Mouse (Mus musculus): ENCODE measurements around the gene Fbxo39.
"Not testable (repeated sequence)": the region's sequence is repeated elsewhere in the genome, so short reads cannot be mapped to it uniquely, and the experiment has no call there.

Gene Fbxo39

DNA sequence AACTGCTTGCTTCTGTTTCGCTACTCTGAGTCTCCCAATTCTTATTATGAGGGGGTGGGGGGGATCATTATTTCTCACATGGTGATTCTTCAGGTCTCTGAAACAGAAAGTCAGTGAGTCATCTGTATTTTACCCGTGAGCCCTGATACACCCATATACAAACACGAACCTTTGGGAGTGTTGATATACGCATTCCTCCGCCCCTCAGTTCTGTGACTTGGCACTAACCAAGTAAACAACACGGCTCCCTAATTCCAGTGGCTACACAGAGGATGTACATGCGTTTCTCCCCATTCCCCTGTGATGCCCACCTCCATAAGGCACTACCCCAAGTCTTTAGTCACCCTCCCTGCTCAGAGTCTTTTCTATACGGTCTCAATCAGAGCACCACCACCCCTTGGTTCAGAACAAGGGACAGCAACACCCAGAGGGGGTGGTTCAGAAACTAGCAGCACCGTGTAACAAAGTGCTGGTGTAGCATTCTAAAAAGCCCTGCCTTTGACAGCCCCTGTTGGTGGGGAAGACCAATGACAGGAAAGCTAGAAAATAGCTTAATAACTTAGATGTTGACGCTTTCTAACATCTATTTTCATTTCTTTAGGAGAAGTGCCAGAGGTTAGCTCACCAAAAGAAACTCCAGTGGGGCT lies 2.8 kb upstream of the Fbxo39 start:
- no peak for DNase-seq (ENCODE audit: low spot score in 2 of 2)

DNA sequence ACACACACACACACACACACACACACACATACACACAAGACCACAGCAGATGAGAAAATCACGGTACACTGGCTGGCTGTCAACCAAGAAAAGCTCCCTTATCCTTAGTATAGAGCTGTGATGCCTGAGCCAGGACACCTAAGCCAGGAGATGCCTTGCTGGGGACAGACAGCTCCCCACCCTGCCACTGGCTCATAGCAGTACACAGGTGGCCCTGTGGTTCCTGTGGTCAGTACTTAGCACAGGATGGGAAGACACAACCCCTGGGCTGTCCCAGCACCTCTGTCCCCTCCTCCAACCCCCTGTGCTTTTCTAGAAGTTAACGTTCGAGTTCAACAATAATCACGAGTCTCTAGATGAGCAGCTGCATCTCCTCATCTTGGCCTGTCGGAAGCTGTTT lies 3.8 kb downstream of the Fbxo39 start:
- no peak for DNase-seq (ENCODE audit: low spot score in 2 of 2)

DNA sequence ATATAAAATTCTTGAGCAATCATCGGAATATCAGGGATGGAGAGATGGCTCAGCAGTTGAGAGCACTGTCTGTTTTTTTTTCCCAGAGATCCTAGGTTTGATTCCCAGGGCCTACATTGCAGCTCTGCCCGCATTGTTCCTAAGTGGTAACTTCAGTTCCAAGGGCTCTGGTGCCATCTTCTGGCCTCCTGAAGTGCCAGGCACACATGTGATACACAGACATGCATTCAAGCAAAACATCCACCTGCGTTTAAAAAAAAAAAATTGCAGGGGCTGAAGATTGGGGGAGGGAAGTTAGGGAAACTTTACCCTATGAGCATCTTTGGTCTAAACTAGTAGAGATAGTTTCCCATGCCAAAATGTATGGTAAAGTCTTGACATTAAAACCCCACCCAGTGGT lies 10.2 kb downstream of the Fbxo39 start:
- no peak for DNase-seq (ENCODE audit: low spot score in 2 of 2)

DNA sequence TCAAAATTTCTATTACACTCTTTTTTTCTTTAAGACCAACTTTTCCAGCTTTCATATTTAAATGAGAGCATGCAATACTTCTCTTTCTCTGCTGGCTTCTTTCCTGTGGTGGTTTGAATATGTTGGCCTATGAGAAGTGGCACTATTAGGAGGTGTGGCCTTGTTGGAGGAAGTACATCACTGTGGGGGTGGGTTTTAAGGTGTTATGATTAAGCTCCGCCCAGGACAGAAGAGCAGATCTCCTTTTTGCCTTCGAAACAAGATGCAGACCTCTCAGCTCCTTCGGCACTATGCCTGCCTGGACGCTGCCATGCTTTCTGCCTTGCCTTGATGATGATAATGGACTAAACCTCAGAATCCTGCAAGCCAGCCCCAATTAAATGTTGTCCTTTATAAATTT lies 11.5 kb downstream of the Fbxo39 start:
- no peak for DNase-seq (ENCODE audit: low spot score in 2 of 2)

DNA sequence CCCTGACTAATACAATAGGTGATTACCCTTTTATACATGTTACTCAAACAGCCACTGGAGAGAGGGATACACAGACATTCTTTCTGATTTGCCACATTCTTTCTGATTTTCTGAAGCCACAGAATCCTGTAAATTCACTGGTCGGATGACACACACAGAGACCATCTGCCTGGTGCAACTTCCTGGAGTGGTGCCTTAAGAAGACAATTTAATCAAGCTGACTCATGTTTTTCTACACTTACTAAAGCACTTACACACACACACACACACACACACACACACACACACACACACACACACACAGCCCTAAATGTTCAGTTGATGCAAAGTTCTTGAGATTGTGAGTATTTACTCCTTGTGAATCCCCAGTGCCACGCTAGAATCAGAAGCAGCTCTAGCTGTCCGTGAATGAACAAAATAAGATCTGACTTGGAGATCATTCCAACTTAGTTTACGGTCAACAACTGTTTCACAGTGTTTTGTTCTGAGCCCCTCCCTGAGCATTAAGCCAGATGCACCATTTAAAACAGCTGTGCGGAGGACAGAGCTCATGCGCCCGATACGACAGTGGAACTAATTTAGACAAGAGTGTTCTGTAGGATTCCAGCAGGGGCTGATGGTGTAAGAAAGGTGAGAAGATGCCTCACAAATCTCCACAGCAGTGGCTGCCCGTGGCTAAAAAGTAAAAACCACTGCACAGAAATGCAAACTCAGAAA lies 18.9 kb downstream of the Fbxo39 start:
- DNase-seq (ENCODE audit: low spot score in 2 of 2): peak; percentile 59 to 70

DNA sequence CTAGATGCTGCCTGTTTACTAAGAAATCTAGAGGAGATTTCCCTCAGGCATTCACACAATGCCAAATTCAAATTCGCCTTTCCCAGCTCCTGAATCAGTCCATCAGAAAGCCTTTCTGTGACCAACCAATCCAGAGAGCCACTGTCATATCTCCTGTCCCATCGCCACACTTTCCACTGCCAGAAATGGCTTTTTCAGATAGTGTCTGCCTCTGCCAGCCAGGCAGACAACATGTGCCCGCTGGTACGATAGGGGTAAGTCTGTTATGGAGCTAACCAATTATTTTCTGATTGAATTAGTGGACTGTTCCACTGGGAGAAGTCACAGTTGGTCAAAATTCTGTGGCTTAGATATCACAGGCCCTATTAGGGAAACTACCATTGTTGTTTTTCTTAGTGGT lies 20.4 kb downstream of the Fbxo39 start:
- no peak for DNase-seq (ENCODE audit: low spot score in 2 of 2)

DNA sequence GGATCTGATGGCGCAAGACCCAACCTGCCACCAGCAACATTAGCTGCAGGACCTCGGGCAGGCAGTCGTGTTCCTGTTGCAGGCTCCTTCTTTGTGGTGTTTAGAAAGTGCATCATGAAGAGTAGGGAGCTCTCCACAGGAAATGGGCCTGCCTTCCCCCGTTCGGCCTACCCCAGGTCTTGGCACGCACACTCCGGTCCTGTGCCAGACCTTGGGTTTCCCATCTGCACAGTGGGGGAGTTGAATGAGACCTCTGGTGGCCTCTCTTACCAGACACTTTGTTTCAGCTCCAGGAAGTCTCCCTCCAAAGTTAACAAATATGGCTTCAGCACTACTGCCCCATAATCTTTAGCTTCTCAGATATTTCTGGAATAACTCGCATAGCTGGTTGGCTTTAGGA lies 22.5 kb downstream of the Fbxo39 start:
- DNase-seq (ENCODE audit: low spot score in 2 of 2): no peak

DNA sequence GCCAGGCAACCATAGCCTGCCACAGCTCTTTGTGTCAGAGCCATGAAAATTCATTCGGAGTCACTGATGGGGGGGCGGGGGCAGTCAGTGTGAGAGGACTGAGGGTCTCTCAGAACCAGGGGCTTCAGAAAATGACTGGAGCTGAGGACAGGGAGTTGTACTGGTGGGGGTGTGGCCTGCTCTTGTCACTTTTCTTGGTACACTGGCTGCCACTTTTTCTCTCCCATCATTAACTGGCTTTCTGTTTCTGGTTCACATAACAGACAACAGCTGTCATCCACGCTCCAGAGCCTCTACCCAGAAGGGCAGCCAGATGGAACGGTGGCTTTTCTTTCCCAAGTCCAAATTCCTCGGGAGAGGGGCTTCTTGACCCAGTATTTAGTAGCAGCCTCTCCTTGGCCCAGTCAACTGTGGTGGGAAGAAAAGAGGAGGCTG lies 24.2 kb downstream of the Fbxo39 start:
- DNase-seq (ENCODE audit: low spot score in 2 of 2): no peak

DNA sequence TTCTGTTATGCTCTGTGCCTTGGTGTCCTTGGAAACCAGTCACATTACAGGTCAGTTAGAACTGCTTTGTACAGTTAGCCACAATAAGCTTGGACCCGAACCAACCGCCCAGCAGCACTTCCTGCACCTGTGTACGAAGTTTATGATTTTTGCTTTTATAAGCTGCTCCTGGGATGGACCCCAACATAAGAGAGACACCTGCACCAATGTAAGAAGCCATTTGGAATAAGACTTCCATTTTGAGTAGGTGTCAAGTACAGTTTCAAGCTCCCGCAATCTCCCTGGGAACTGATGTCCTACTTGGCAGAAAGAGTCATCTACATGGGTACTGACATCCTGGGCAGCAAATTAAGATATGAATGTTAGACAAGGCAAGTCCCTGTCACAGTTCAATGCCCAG lies 25.5 kb downstream of the Fbxo39 start:
- DNase-seq (ENCODE audit: low spot score in 2 of 2): no peak

DNA sequence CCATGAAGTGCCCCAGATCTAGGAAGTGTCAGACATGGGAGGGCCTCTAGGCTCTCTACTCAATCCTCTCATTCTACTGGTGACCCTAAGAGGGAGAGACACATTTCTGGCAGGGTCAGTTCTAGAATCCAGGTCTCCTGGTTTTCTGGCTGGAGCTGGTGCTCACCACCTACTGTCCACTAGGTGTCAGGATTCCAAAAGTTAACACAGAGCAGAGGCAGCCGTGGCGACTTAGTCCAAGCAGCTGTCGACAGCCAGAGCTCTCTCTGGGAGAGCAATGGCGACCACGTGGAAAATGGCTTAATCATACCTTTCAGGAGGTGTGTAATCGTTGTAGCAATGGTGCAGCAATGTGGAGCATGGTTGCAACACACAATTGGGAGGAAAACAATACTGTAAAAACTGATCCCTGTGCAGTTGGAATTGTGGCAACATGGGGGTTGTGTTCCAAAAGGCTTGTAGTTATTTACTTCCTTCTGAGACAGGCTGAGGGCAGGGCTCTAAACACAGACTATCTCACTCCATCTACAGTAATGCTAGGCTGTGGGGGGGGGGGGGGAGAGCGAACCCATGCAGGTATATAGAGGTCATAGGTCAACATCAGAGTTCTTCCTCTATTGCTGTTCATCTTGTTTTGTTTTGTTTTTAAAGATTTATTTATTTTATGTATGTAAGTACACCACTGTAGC lies 28.4 kb downstream of the Fbxo39 start:
- peak; percentile 74 to 76 for DNase-seq (ENCODE audit: low spot score in 2 of 2)

DNA sequence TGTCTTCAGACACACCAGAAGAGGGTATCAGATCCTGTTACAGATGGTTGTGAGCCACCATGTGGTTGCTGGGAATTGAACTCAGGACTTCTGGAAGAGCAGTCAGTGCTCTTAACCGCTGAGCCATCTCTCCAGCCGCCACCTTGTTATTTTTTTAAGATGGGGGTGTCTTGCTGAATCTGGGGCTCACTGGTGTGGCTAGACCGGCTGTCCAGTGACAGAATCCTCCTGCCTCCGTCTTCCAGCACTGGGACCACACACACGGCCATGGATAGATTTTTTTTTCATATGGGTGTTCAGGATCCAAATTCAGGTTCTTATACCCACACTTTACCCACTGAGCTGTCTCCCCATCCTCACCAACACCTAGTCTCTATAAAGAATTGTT lies 29.0 kb downstream of the Fbxo39 start:
- not testable (repeated sequence) for DNase-seq (ENCODE audit: low spot score in 2 of 2)

DNA sequence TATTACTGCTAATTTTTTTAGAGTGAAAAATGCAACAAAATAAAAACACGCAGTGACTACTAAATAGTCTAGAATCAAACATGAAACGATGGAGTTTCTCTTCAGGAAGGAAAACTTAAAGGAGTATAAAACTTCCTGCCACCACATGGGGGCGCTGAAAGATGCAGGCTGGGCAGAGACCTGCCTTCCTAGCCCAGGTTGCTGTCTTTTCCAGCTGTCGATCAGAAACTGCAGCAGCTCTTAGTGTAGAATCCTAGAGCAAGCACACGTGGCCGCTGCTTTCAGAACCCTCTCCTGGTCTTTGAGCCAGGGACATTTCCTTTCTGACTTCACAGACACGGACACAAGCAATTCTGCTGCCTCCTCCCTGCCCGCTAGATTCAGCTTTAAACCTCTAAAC lies 29.7 kb downstream of the Fbxo39 start:
- DNase-seq (ENCODE audit: low spot score in 2 of 2): peak; percentile 53 to 60

DNA sequence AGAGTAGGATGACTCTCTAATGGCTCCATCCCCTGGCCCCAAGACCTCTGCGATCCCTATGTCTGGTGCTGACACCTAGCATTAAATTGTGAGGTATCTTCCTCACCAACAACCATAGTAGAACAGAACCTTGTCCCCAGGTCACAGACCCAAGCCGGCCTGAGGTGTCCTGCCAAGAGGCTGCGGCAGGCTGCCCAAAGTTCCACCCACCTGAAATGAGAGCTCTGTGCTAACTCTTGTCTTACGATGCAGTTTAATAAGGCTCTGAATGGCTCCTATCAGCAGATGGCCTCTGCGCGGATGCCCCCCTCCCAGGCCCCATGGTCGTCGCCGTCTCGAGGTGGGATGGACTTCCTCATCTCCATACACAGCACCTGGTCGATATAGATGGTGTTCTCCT lies 30.2 kb downstream of the Fbxo39 start:
- no peak for DNase-seq (ENCODE audit: low spot score in 2 of 2)

DNA sequence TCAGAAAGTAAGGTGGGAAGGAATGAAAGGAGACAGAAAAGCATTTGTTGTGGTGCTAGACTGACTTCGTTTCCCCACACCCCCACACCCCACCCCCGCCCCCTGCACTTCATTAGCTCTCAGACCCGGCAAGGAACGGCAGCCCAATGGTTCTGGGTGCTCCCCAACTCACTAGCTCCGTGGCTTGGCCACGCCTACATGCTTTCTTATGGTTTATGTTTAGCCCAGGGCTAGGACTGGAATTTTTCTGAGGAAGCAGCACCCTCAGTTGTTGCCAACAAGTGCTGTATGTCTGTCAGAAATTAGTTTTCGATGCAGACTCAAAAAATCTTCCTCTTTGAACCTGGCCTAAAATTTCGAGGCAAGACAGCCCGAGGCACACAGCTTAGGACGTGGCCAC lies 34.3 kb downstream of the Fbxo39 start:
- DNase-seq (ENCODE audit: low spot score in 2 of 2): peak in 1 of 2 experiments; percentile 28

DNA sequence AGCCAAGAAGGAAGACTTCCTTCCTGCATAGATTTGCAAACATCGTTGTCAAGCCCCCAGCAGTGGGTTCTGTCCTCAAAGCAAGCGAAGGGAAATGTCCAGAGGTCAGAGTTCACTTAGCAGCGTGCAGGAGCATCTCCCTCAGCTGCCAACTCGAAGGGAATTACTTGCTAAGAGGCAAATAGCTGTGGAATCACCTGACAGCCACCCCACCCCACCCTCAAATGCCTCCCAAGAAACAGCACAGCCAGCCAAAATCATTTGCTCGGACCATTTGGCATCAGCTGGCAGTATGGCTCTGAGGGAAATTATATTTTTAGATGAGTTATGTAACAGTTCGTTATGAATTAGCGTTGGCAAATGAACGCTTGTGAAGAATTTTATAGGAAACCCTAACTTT lies 34.8 kb downstream of the Fbxo39 start:
- DNase-seq (ENCODE audit: low spot score in 2 of 2): peak; percentile 29 to 31

DNA sequence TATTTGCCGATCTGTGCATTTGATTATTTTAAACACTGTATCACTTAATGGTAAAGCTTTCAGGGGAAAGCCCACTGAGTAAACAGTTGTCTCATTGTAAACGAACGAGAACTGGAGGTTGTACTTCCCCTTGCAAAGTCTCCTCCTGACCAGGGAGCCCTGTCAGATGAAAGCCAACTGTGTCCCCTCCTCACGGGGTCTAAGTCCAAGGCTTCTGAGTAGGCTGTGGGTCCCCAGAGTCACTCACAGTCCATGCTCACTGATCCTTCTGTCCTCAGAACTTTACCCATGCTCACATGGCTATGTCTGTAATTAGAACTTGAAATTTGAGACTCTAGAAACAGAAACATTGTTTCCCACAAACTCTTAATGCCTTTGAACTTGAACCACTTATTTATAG lies 35.4 kb downstream of the Fbxo39 start:
- DNase-seq (ENCODE audit: low spot score in 2 of 2): no peak

DNA sequence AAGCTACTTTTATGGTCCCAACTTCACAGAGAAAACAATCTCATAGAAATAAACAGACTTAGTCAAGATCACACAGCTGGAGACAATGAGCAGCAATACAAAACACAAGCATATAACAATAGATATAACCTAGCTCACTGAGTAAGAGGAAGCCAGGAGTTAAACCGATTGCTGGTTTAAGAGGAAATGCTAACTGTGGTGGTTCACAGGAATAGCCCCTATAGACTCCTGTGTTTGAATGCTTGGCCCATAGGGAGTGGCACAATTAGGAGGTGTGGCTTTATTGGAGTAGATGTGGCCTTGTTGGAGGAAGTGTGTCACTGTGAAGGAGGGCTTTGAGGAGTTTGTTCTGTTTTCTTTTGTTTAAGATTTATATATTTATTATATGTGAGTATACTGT lies 38.0 kb downstream of the Fbxo39 start:
- DNase-seq (ENCODE audit: low spot score in 2 of 2): no peak

DNA sequence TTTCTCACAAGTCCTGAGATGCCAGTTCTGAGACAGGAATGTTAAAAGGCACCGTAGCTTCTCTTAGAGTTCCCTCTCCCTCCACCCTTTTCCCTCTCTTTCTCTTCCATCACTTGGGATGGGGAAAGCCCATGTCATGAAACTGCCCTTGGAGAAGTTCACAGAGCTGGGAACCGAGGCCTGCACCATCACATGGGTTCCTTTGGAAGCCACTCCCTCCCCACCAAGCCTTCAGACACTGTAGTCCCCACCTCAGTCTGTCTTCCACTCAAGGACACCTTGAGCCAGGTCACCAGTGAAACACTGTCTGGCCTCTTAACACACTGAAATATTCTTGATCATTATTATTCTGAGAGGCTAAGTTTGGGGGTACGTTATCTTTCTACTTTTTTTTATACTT lies 38.9 kb downstream of the Fbxo39 start:
- DNase-seq (ENCODE audit: low spot score in 2 of 2): no peak

DNA sequence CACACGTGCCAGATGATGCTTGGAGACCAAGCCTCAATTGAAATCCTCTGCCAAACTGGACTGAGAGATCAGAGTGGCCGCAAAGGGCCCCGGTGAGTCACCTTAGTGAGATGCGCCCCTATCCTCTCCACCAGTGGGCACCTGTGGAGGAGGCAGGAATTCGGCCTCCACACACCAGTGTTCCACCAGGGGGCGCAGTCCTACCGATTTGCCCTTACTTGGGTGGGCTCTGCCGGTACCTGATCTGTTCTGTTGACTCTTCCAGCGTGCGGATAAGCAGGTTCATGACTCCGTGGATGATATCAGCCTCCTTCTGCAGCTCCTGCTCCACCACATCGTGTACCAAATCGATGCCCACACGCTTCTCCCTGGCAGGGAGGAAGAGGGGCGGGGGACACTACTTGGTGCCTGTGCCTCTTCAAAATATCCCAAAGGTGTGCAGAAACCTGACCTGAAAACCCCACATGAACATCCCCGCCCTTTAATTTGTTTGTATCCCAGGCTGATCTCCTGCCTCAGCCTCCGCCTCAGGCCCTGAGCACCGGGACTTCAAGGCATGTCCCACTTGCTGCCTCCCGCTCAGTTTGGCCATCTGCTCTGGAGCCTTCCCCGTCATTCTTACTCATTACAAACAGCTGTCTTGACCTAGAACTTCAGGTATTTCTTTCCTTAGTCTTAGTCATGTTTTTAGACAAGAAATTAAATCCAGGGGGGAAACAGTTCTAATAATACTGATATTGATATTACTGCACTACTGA lies 40.9 kb downstream of the Fbxo39 start:
- peak; percentile 60 to 63 for DNase-seq (ENCODE audit: low spot score in 2 of 2)

DNA sequence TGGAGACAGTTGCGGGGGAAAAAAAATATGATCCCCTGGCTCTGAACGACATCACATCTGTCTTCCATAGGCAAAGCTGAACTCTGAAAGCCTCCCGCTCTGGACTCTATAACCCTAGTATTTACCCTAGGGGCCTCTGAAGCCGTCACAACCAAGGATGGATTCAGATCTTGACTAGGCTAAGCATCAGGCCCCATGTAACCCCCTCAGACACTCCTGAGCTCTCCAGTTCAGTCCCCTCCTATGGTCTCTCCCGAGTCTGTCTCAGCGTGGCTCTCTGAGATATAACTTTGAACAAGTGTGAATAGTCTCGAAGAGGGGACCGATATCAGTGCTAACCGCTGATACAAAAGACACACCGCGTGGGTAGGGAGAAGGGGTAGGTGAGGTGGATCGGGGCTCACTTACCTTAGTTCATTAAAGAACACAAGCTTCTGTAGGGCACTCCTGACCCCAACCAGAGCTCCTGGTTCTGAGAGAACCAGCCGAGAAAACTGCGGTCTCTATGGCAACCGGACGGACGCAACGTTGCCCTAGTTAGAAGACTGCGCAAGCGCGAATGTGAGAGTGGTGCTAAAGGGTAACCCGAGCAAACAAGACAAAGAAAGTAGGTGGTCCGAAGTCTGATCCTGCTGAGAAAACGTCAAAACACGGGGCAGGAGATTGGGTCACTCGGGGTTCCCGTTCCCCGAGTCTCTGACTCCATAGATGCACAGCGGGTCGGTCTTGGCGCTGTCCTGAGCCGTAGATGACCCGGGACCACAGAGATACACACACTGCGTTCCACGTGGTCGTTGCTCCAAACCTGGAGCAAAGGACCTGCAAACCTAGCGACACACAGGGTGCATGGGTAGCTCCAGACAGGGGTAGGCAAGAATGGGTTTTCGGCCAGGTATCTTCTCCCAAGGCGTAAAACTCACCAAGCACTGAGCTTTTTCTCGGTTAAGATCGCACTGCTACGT lies 47.4 kb downstream of the Fbxo39 start:
- DNase-seq (ENCODE audit: low spot score in 2 of 2): peak; percentile 81 to 88

DNA sequence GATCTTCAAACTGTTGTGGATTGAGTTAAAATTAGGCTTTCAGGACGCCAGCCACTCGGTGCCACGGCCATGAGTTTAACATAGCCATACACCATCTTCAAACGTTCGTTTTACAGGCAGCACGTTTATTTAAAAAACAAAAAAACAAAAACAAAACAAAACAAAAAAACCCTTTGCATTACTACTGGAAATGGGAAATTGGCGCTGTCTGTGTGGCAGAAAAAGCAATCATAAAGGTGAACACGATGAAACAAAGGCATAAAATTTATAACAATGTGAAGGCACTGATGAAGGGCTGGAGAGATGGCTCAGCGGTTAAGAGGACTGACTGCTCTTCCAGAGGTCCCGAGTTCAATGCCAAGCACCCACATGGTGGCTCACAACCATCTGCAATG lies 48.1 kb downstream of the Fbxo39 start, which contains the start of gene Tekt1:
Gene Tekt1 (minus strand): TSS at position 96 of the 395 bp plus-strand sequence.
- DNase-seq (ENCODE audit: low spot score in 2 of 2): no peak

Data from right cerebral cortex, adult 2 months (tissue).